24 mouse cellular contexts compared by ENCODE assay signal in the genomic region with DNA sequence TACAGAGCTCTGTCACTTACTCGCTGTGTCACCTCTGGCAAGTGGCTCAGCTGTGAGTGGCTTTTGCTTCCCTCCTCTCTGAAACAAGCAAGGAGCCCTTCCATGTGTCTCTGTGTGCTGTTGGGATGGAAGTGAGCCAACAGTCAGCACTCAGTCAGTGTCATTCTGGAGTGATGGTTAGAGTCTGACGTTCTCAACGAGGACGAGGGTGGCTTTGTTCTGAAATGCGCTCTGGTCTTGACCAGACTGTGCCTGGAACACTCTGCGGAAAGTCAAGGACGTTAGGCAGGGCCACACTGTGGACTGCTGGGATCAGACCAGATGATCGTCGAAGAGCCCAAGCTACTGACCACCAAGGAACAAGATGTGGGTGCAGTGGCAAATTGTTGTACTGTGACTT. TPM values are rescaled to one million over a fixed set of nuclear protein-coding genes. Genes with fewer than 3 reads are reported as not detected.
DNase-seq lines count a peak whose midpoint lies in the region; ATAC-seq and TF ChIP-seq lines count a peak whose summit lies in the region.
"Had no signal": no experiment of that assay in that cellular context is flagged by ENCODE, and none has a peak within 500 bp of the region (broad histone marks: within the 10 kb centered on the region; RNA-seq: fewer than 3 reads in every experiment).

No protein-coding gene starts in this region.

- H3K4me1 ChIP-seq in forebrain, postnatal 0 days (ENCODE audit: insufficient read depth): no peaks in the 10 kb centered on the region
- no peaks in the 10 kb centered on the region for H3K4me1 ChIP-seq in forebrain, embryonic 15.5 days
- H3K4me1 ChIP-seq in hindbrain, postnatal 0 days (ENCODE audit: insufficient read depth, low read length): no peaks in the 10 kb centered on the region
- H3K4me1 ChIP-seq in hindbrain, embryonic 13.5 days (replicated peaks): peaks cover 20% of the 10 kb centered on the region
- peaks cover 6% of the 10 kb centered on the region for H3K4me1 ChIP-seq in lung, embryonic 14.5 days (ENCODE audit: insufficient read depth)
- H3K4me1 ChIP-seq in kidney, embryonic 15.5 days: peaks cover 4% of the 10 kb centered on the region; the same call in 1 of the 2 replicates

- no peaks in the 10 kb centered on the region for H3K9me3 ChIP-seq in forebrain, postnatal 0 days (ENCODE audit: low read length)
- no peaks in the 10 kb centered on the region for H3K9me3 ChIP-seq in forebrain, embryonic 15.5 days
- no peaks in the 10 kb centered on the region for H3K9me3 ChIP-seq in hindbrain, postnatal 0 days (ENCODE audit: low read length)
- H3K9me3 ChIP-seq in hindbrain, embryonic 13.5 days: no peaks in the 10 kb centered on the region
- no peaks in the 10 kb centered on the region for H3K9me3 ChIP-seq in lung, embryonic 14.5 days (ENCODE audit: low read depth, low read length)
- H3K9me3 ChIP-seq in kidney, embryonic 15.5 days (replicated peaks): no peaks in the 10 kb centered on the region
- H3K9me3 ChIP-seq: embryonic facial prominence, embryonic 12.5 days; embryonic facial prominence, embryonic 15.5 days; heart, embryonic 10.5 days; heart, embryonic 13.5 days; hindbrain, embryonic 15.5 days; intestine, embryonic 15.5 days had no signal

- H3K4me2 ChIP-seq in forebrain, postnatal 0 days (ENCODE audit: low read depth): no peak overlapping the region
- H3K4me2 ChIP-seq in forebrain, embryonic 15.5 days (replicated peaks): no peak overlapping the region
- H3K4me2 ChIP-seq in hindbrain, postnatal 0 days (ENCODE audit: low read depth, low read length): no peak overlapping the region
- no peak overlapping the region for H3K4me2 ChIP-seq in hindbrain, embryonic 13.5 days
- no peak overlapping the region for H3K4me2 ChIP-seq in lung, embryonic 14.5 days
- no peak overlapping the region for H3K4me2 ChIP-seq in kidney, embryonic 15.5 days
- H3K4me2 ChIP-seq: embryonic facial prominence, embryonic 12.5 days; embryonic facial prominence, embryonic 15.5 days; heart, embryonic 13.5 days; hindbrain, embryonic 15.5 days; intestine, embryonic 15.5 days had no signal

- no peaks in the 10 kb centered on the region for H3K27me3 ChIP-seq in forebrain, postnatal 0 days (ENCODE audit: insufficient read depth, low read length)
- H3K27me3 ChIP-seq in forebrain, embryonic 15.5 days: no peaks in the 10 kb centered on the region
- H3K27me3 ChIP-seq in hindbrain, postnatal 0 days (ENCODE audit: insufficient read depth, low read length): no peaks in the 10 kb centered on the region
- H3K27me3 ChIP-seq in hindbrain, embryonic 13.5 days: no peaks in the 10 kb centered on the region
- no peaks in the 10 kb centered on the region for H3K27me3 ChIP-seq in lung, embryonic 14.5 days (ENCODE audit: insufficient read depth, low read length)
- no peaks in the 10 kb centered on the region for H3K27me3 ChIP-seq in kidney, embryonic 15.5 days
- H3K27me3 ChIP-seq: embryonic facial prominence, embryonic 12.5 days; embryonic facial prominence, embryonic 15.5 days; heart, embryonic 13.5 days; hindbrain, embryonic 15.5 days; intestine, embryonic 15.5 days had no signal

- no peak for DNase-seq in forebrain, postnatal 0 days
- no peak for DNase-seq in hindbrain, postnatal 0 days (ENCODE audit: low spot score)
- DNase-seq in lung, embryonic 14.5 days: no peak
- no peak for DNase-seq in lung, postnatal 25 days (ENCODE audit: low spot score)
- DNase-seq: adrenal gland, adult 8-10 months; cerebellum, adult 11 months; cerebellum, adult 2 months; cerebellum, adult 9-11 months; cerebellum, postnatal 25 days; gastrocnemius, postnatal 25 days; kidney, adult 11 months had no signal

- ATAC-seq in forebrain, postnatal 0 days: 0 out of 2 replicates have a peak, but pooled peaks have one; percentile 23
- no peak; the same call in 1 of the 2 replicates for ATAC-seq in forebrain, embryonic 15.5 days (replicated peaks)
- ATAC-seq in hindbrain, postnatal 0 days: peak; percentile 28; the same call in 1 of the 2 replicates
- ATAC-seq in hindbrain, embryonic 13.5 days (ENCODE audit: low FRiP score): no peak
- peak; percentile 24; the same call in 1 of the 2 replicates for ATAC-seq in lung, embryonic 14.5 days (ENCODE audit: insufficient read depth)
- ATAC-seq in kidney, embryonic 15.5 days (replicated peaks; ENCODE audit: low FRiP score): no peak
- ATAC-seq: CD4-positive, CD25-positive, alpha-beta regulatory T cell, adult 4 months; intestine, embryonic 15.5 days had no signal

- TF ChIP-seq CTCF in forebrain, postnatal 0 days (IDR thresholded peaks at IDR 0.05; ENCODE audit: low read depth): no peak
- TF ChIP-seq CTCF in hindbrain, postnatal 0 days (IDR thresholded peaks at IDR 0.05; ENCODE audit: low read depth): no peak
- no peak for TF ChIP-seq CTCF in lung, embryonic 14.5 days (IDR thresholded peaks at IDR 0.05; ENCODE audit: low read depth)

- WGBS in forebrain, postnatal 0 days: 74% methylated on average over 9 of the region's 9 CpGs
- WGBS in forebrain, embryonic 15.5 days: 78% methylated on average over 9 of the region's 9 CpGs
- WGBS in hindbrain, postnatal 0 days: 78% methylated on average over 9 of the region's 9 CpGs
- WGBS in hindbrain, embryonic 13.5 days: 76% methylated on average over 9 of the region's 9 CpGs
- 67% methylated on average over 9 of the region's 9 CpGs for whole genome bisulfite sequencing in lung, embryonic 14.5 days
- 82% methylated on average over 9 of the region's 9 CpGs for WGBS in kidney, embryonic 15.5 days

- H3K27ac ChIP-seq in forebrain, postnatal 0 days (ENCODE audit: low read depth, low read length): no peak overlapping the region
- H3K27ac ChIP-seq in forebrain, embryonic 15.5 days (replicated peaks): no peak overlapping the region
- no peak overlapping the region for H3K27ac ChIP-seq in hindbrain, postnatal 0 days
- H3K27ac ChIP-seq in hindbrain, embryonic 13.5 days: no peak overlapping the region
- H3K27ac ChIP-seq in lung, embryonic 14.5 days (ENCODE audit: low read depth): no peak overlapping the region
- H3K27ac ChIP-seq in kidney, embryonic 15.5 days: no peak overlapping the region
- H3K27ac ChIP-seq: embryonic facial prominence, embryonic 12.5 days; embryonic facial prominence, embryonic 15.5 days; heart, embryonic 10.5 days; heart, embryonic 13.5 days; hindbrain, embryonic 15.5 days; intestine, embryonic 15.5 days had no signal

- no peaks in the 10 kb centered on the region for H3K36me3 ChIP-seq in forebrain, postnatal 0 days (ENCODE audit: insufficient read depth)
- no peaks in the 10 kb centered on the region for H3K36me3 ChIP-seq in forebrain, embryonic 15.5 days
- no peaks in the 10 kb centered on the region for H3K36me3 ChIP-seq in hindbrain, postnatal 0 days (ENCODE audit: insufficient read depth, low read length)
- no peaks in the 10 kb centered on the region for H3K36me3 ChIP-seq in hindbrain, embryonic 13.5 days
- no peaks in the 10 kb centered on the region for H3K36me3 ChIP-seq in lung, embryonic 14.5 days (ENCODE audit: insufficient read depth)
- no peaks in the 10 kb centered on the region for H3K36me3 ChIP-seq in kidney, embryonic 15.5 days
- H3K36me3 ChIP-seq: embryonic facial prominence, embryonic 12.5 days; embryonic facial prominence, embryonic 15.5 days; heart, embryonic 10.5 days; heart, embryonic 13.5 days; hindbrain, embryonic 15.5 days; intestine, embryonic 15.5 days had no signal

- no peak overlapping the region for H3K9ac ChIP-seq in forebrain, postnatal 0 days
- no peak overlapping the region for H3K9ac ChIP-seq in forebrain, embryonic 15.5 days (replicated peaks)
- no peak overlapping the region for H3K9ac ChIP-seq in hindbrain, postnatal 0 days (replicated peaks; ENCODE audit: low read length)
- H3K9ac ChIP-seq in hindbrain, embryonic 13.5 days: no peak overlapping the region
- no peak overlapping the region for H3K9ac ChIP-seq in lung, embryonic 14.5 days
- no peak overlapping the region for H3K9ac ChIP-seq in kidney, embryonic 15.5 days
- H3K9ac ChIP-seq: embryonic facial prominence, embryonic 12.5 days; embryonic facial prominence, embryonic 15.5 days; heart, embryonic 13.5 days; hindbrain, embryonic 15.5 days; intestine, embryonic 15.5 days had no signal

- no peak overlapping the region for H3K4me3 ChIP-seq in forebrain, postnatal 0 days (ENCODE audit: low read depth, low read length)
- no peak overlapping the region for H3K4me3 ChIP-seq in forebrain, embryonic 15.5 days
- H3K4me3 ChIP-seq in hindbrain, postnatal 0 days (ENCODE audit: low read length): no peak overlapping the region
- no peak overlapping the region for H3K4me3 ChIP-seq in hindbrain, embryonic 13.5 days
- no peak overlapping the region for H3K4me3 ChIP-seq in lung, embryonic 14.5 days (ENCODE audit: low read depth, low read length)
- no peak overlapping the region for H3K4me3 ChIP-seq in kidney, embryonic 15.5 days (replicated peaks)
- H3K4me3 ChIP-seq: embryonic facial prominence, embryonic 12.5 days; embryonic facial prominence, embryonic 15.5 days; heart, adult 2 months; heart, embryonic 10.5 days; heart, embryonic 13.5 days; hindbrain, embryonic 15.5 days; intestine, embryonic 15.5 days had no signal

RNA-seq across cellular contexts. Expression of gene Ccn1, which starts 24.2 kb away (rescaled TPM):
- 8.5 and 8.9 TPM in 2 replicates for total RNA-seq in forebrain, postnatal 0 days (2014; rRNA removed)
- polyA plus RNA-seq in forebrain, postnatal 0 days (2015; fragmentation: Nextera tagmentation; extraction: Ambion mirVana): 11.7 and 13.6 TPM in 2 replicates
- 27.2 and 30.1 TPM in 2 replicates for polyA plus RNA-seq in forebrain, embryonic 15.5 days (2015; fragmentation: Nextera tagmentation; extraction: Ambion mirVana)
- total RNA-seq in hindbrain, postnatal 0 days (2014; rRNA removed): 2.9 and 8.2 TPM in 2 replicates
- 9.7 and 10.1 TPM in 2 replicates for polyA plus RNA-seq in hindbrain, postnatal 0 days (2015; fragmentation: Nextera tagmentation; extraction: Ambion mirVana)
- polyA plus RNA-seq in hindbrain, embryonic 13.5 days (2015; fragmentation: Nextera tagmentation; extraction: Ambion mirVana): 10.1 and 11.2 TPM in 2 replicates
- polyA plus RNA-seq in lung, embryonic 14.5 days (2014; fragmentation: Nextera tagmentation; extraction: Ambion mirVana): 33.2 and 41.6 TPM in 2 replicates
- 67.7 and 68.6 TPM in 2 replicates for polyA plus RNA-seq in kidney, embryonic 15.5 days (2015; fragmentation: Nextera tagmentation; extraction: Ambion mirVana)
- total RNA-seq: hematopoietic stem cell, adult 5-6 weeks had no signal
- polyA plus RNA-seq: activated CD4-positive, CD25-positive, alpha-beta regulatory T cell, adult 4 months; CD4-positive, CD25-positive, alpha-beta regulatory T cell, adult 4 months had no signal

RNA-seq across cellular contexts. Expression of gene Znhit6, which starts 49.5 kb away (rescaled TPM):
- 7.5 and 15.8 TPM in 2 replicates for total RNA-seq in forebrain, postnatal 0 days (2014; rRNA removed)
- 30.7 and 32.6 TPM in 2 replicates for polyA plus RNA-seq in forebrain, postnatal 0 days (2015; fragmentation: Nextera tagmentation; extraction: Ambion mirVana)
- polyA plus RNA-seq in forebrain, embryonic 15.5 days (2015; fragmentation: Nextera tagmentation; extraction: Ambion mirVana): 27.8 and 30.6 TPM in 2 replicates
- total RNA-seq in hindbrain, postnatal 0 days (2014; rRNA removed): 5.8 and 9.3 TPM in 2 replicates
- polyA plus RNA-seq in hindbrain, postnatal 0 days (2015; fragmentation: Nextera tagmentation; extraction: Ambion mirVana): 34.9 and 36.9 TPM in 2 replicates
- polyA plus RNA-seq in hindbrain, embryonic 13.5 days (2015; fragmentation: Nextera tagmentation; extraction: Ambion mirVana): 34.6 and 40.1 TPM in 2 replicates
- 32.9 and 35.7 TPM in 2 replicates for polyA plus RNA-seq in lung, embryonic 14.5 days (2014; fragmentation: Nextera tagmentation; extraction: Ambion mirVana)
- polyA plus RNA-seq in kidney, embryonic 15.5 days (2015; fragmentation: Nextera tagmentation; extraction: Ambion mirVana): 36.4 and 37.2 TPM in 2 replicates

Comparison
In these comparisons a context has a peak if more than half of its experiments do, and no peak if none do; other contexts are left out.
1. ATAC-seq: peak in forebrain, postnatal 0 days (single experiment), hindbrain, postnatal 0 days (single experiment) and lung, embryonic 14.5 days (single experiment); none in forebrain, embryonic 15.5 days (single experiment), hindbrain, embryonic 13.5 days (single experiment) and kidney, embryonic 15.5 days (single experiment).